Mouse (Mus musculus): ENCODE results near the gene Fam126a.

DNA sequence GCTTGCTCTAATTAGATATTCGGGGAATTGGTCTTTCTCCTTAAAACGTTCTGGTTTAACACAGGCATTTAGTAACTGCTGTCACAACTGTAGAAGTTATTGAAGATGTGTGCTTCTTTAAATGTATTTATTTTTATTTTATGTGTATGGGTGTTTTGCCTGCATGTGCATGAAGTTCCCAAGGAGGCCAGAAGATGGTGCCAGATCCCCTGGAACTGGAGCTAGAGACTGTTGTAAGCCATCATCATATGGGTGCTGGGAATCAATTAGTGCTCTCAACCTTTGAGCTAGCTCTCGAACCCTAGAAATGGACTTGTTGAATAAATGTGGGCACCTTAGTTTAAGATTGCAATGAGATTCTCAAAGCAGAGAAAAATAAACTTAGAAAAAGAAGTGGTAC is 27.1 kb upstream of the Fam126a start:
- TF ChIP-seq CTCF (IDR thresholded peaks at IDR 0.05 in 2 of 3, conservative IDR thresholded peaks at IDR 0.05 in 1 of 3; ENCODE audit: control insufficient read depth in 1 of 3, insufficient read depth in 1 of 3, low read depth in 2 of 3, low read length in 3 of 3, poor library complexity in 1 of 3, severe bottlenecking in 1 of 3) (peak; percentile 57 to 65 (median 58)), POLR2A (IDR thresholded peaks at IDR 0.05; ENCODE audit: control insufficient read depth in 1 of 2, insufficient read depth in 1 of 2, low read depth in 1 of 2, low read length in 2 of 2, poor library complexity in 1 of 2) (no peak), USF2 (IDR thresholded peaks at IDR 0.05; ENCODE audit: borderline replicate concordance in 1 of 2, insufficient read depth in 1 of 2, low read depth in 1 of 2, low read length in 2 of 2) (no peak), HCFC1 (IDR thresholded peaks at IDR 0.05; ENCODE audit: low read depth, low read length) (no peak), SIN3A (IDR thresholded peaks at IDR 0.05; ENCODE audit: low read length) (no peak), ZC3H11A (IDR thresholded peaks at IDR 0.05; ENCODE audit: low read depth, low read length) (no peak), GATA1 (IDR thresholded peaks at IDR 0.05; ENCODE audit: low read depth, low read length) (no peak), GABPA (IDR thresholded peaks at IDR 0.05; ENCODE audit: low read depth, low read length) (no peak)
